Mouse (Mus musculus) hindbrain, embryonic 16.5 days (tissue): ENCODE measurements around the gene Actr10. TPM values are rescaled to one million over a fixed set of nuclear protein-coding genes. Genes with fewer than 3 reads are reported as not detected.

Experiments used
- ATAC-seq: fragments of 200-750 bp; cut with Nextera tagmentation; 2 replicates; pipeline ENCODE4 v1.8.0; 2017; ENCODE audit warnings: moderate TSS enrichment, moderate library complexity
- H3K27ac ChIP-seq: fragments of 300-500 bp; sonication (generic); 2 replicates; pipeline ENCODE4 v1.5.1; 2014; ENCODE audit warnings: low read depth, mild to moderate bottlenecking, control low read depth, low read length, moderate library complexity
- H3K27me3 ChIP-seq: fragments of 300-500 bp; sonication (generic); replicated peaks from 2 replicates; pipeline ENCODE4 v1.6.1; 2014; ENCODE audit warnings: low read length; ENCODE audit not compliant: control insufficient read depth, insufficient read depth
- H3K36me3 ChIP-seq: fragments of 300-500 bp; sonication (generic); 2 replicates; pipeline ENCODE4 v1.6.1; 2014; ENCODE audit warnings: mild to moderate bottlenecking, low read length, moderate library complexity, mixed read lengths; ENCODE audit not compliant: control insufficient read depth, insufficient read depth
- H3K4me1 ChIP-seq: fragments of 300-500 bp; sonication (generic); 2 replicates; pipeline ENCODE4 v1.6.1; 2014; ENCODE audit warnings: low read depth, low read length; ENCODE audit not compliant: control insufficient read depth, insufficient read depth
- H3K4me2 ChIP-seq: fragments of 300-500 bp; sonication (generic); 2 replicates; pipeline ENCODE4 v1.6.1; 2014; ENCODE audit warnings: mild to moderate bottlenecking, low read length, control low read depth, moderate library complexity
- H3K4me3 ChIP-seq: fragments of 300-500 bp; sonication (generic); 2 replicates; pipeline ENCODE4 v1.5.1; 2014; ENCODE audit warnings: mild to moderate bottlenecking, low read length, control low read depth, moderate library complexity
- H3K9ac ChIP-seq: fragments of 300-500 bp; sonication (generic); 2 replicates; pipeline ENCODE4 v1.6.1; 2014; ENCODE audit warnings: low read depth, mild to moderate bottlenecking, control low read depth, low read length, moderate library complexity
- H3K9me3 ChIP-seq: fragments of 300-500 bp; sonication (generic); 2 replicates; pipeline ENCODE4 v1.6.1; 2014; ENCODE audit warnings: mild to moderate bottlenecking, low read length, moderate library complexity; ENCODE audit not compliant: control insufficient read depth
- WGBS: fragments of 180-500 bp; shearing (Covaris S2); extraction: QIAGEN DNeasy Blood & Tissue Kit; methylation state at CpG from one replicate; pipeline ENCODE4 v1.1.7; 2014; 5-methylcytosine and 5-hydroxymethylcytosine counted together
- polyA plus RNA-seq: library from polyadenylated mRNA; unstranded; fragments of >200 nt; fragmentation: Nextera tagmentation; extraction: Ambion mirVana; gene quantifications from 2 replicates; pipeline ENCODE4 v1.2.1, GENCODE M21; 2015

The Actr10 gene
- polyA plus RNA-seq, 1 experiment from 2014 or later, result 196 TPM

- no peak overlapping the region for H3K4me2 ChIP-seq
- no peaks in the 10 kb centered on the region for H3K9me3 ChIP-seq
- H3K4me1 ChIP-seq, result no peaks in the 10 kb centered on the region; the same call in 1 of the 2 replicates
- no peaks in the 10 kb centered on the region for H3K27me3 ChIP-seq
- whole genome bisulfite sequencing, result 90% methylated on average over 5 of the region's 6 CpGs
- H3K27ac ChIP-seq, result no peak overlapping the region
- ATAC-seq, result no peak
- no peak overlapping the region for H3K4me3 ChIP-seq
- H3K36me3 ChIP-seq, result peaks cover 28% of the 10 kb centered on the region
- H3K9ac ChIP-seq, result no peak overlapping the region
Measured at GRCm38 (mm10) chr12:71003760-71004426, 66.2 kb downstream of the Actr10 start.

- H3K36me3 ChIP-seq, result peaks cover 34% of the 10 kb centered on the region
- no peaks in the 10 kb centered on the region for H3K27me3 ChIP-seq
- H3K27ac ChIP-seq, result no peak overlapping the region
- no peak for ATAC-seq
- H3K4me2 ChIP-seq, result no peak overlapping the region
- WGBS, result 95% methylated on average over 6 of the region's 6 CpGs
- no peaks in the 10 kb centered on the region for H3K9me3 ChIP-seq
- no peaks in the 10 kb centered on the region for H3K4me1 ChIP-seq
- no peak overlapping the region for H3K4me3 ChIP-seq
- no peak overlapping the region for H3K9ac ChIP-seq
Measured at GRCm38 (mm10) chr12:71006141-71006540, 68.5 kb downstream of the Actr10 start.

- Histone ChIP-seq H3K4me2 (no peak overlapping the region), H3K27ac (no peak overlapping the region), H3K9me3 (no peaks in the 10 kb centered on the region), H3K27me3 (no peaks in the 10 kb centered on the region), H3K36me3 (peaks cover 34% of the 10 kb centered on the region), H3K9ac (no peak overlapping the region), H3K4me1 (peaks cover 1% of the 10 kb centered on the region), H3K4me3 (no peak overlapping the region)
- WGBS, result 90% methylated on average over 7 of the region's 7 CpGs
- ATAC-seq, result no peak
Measured at GRCm38 (mm10) chr12:71006901-71007300, 69.2 kb downstream of the Actr10 start.

GRCm38 (mm10) chr12:71009769-71010168 is 72.1 kb downstream of the Actr10 start:
- H3K4me1 ChIP-seq, result peaks cover 18% of the 10 kb centered on the region
- peaks cover 29% of the 10 kb centered on the region for H3K36me3 ChIP-seq
- H3K4me3 ChIP-seq, result no peak overlapping the region
- no peak overlapping the region for H3K27ac ChIP-seq
- WGBS, result 68% methylated on average over 4 of the region's 4 CpGs
- H3K27me3 ChIP-seq, result no peaks in the 10 kb centered on the region
- no peak overlapping the region for H3K9ac ChIP-seq
- H3K9me3 ChIP-seq, result no peaks in the 10 kb centered on the region
- no peak for ATAC-seq
- H3K4me2 ChIP-seq, result no peak overlapping the region

Other genes with a start within 250 kb of the Actr10 start
- 6.9 and 10.1 TPM in 2 replicates for gene Frmd6, start 112.3 kb upstream of the Actr10 start, polyA plus RNA-seq
- gene Psma3, start 36.8 kb downstream of the Actr10 start, polyA plus RNA-seq, result 489 and 503 TPM in 2 replicates
- 41.4 and 41.7 TPM in 2 replicates for gene Arid4a, start 78.1 kb downstream of the Actr10 start, polyA plus RNA-seq
- not detected in 2 replicates for gene Tomm20l, start 173.6 kb downstream of the Actr10 start, polyA plus RNA-seq
- gene Timm9, start 198.8 kb downstream of the Actr10 start, polyA plus RNA-seq, result 113 and 118 TPM in 2 replicates
- 10.2 and 11.4 TPM in 2 replicates for gene 2700049A03Rik, start 199.0 kb downstream of the Actr10 start, polyA plus RNA-seq